Mouse (Mus musculus) brain, embryonic 18.5 days (tissue): ENCODE measurements at regions not wholly inside any gene's neighbourhood (a gene's known extent, or its start where the extent isn't known, plus 50 kb on each side); places are given as distances from the start of the nearest gene placed in this dataset.

Experiments
- DNase-seq: peaks from one replicate; pipeline ENCODE4 v3.0.0-alpha.2; 2012; ENCODE audit warnings: low read depth, low spot score

DNA sequence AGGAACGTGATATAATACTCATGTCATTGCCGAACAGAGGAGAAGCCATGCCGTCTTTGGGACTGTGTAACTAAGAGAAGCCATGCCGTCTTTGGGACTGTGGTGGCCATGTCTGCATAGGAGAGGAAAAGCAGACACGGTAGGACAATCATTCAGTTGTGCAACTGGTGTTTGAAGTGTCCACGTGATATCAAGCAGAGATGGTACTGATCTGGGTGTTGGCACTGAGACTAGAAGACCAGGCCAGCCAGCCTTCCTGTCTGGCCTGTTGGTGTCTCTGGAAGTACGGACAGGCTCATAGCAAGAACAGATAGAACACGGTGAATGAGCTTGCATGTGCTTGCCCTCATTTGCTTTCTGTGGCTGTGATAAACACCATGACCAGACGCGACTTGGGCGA lies 175.7 kb downstream of the Slc38a4 start:
- DNase-seq, result no peak

DNA sequence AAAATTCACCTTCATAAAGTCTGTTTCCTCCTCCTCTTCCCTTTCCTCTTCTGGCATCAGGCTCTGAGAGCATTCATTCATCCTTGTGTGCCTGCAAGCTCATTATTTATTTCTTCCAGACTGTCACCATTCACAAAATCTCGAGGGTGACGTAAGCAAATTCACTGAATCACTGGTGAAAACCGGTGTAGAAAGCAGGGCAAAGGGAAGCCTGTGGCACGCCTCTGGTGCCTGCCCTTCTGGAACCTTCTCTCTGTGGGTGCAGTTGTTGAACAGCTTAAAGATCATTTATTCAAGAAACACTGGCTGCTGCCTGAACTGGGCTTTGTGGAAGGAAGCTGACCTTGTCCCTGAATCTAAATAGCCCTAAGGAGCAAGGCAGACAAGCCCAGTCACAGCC lies 177.0 kb downstream of the Slc38a4 start:
- no peak for DNase-seq

DNA sequence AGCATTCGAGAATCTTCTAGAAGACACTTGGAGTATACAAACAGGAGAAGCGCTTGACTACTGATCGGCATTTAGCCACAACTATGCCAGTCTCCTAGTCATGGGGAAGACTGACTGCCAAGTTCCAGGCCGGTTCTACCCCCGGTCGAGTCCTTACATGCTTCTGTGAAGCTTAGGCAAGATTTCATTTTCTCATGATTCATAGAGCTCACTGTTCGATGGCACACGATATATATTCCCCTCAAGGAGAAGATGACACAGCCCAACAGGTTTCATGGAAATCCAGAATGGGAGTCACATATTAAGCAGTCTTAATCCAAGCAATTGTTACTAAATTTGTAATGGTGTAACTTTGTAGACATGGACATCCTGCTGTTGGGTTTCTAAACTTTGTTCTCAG lies 177.8 kb downstream of the Slc38a4 start:
- DNase-seq, result no peak

DNA sequence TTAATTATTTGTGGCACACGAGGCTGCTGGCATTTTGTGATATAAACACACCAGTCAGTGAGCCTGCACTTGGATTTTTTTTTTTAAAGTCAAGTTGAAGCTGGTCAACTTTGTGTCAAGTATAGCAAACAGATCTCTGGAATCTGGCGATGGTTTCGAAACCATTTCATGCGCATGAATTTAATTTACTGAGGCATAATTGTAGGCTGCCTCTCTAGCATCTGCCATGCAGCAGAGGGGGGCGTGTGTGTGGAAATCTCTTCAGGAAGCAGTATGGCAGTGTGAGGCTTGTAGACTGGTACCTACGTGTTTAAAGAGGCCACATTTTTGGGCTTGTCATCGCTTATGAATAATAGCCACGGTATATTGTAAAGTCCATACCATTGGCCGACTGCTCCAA lies 177.7 kb upstream of the Slc38a2 start:
- no peak for DNase-seq

DNA sequence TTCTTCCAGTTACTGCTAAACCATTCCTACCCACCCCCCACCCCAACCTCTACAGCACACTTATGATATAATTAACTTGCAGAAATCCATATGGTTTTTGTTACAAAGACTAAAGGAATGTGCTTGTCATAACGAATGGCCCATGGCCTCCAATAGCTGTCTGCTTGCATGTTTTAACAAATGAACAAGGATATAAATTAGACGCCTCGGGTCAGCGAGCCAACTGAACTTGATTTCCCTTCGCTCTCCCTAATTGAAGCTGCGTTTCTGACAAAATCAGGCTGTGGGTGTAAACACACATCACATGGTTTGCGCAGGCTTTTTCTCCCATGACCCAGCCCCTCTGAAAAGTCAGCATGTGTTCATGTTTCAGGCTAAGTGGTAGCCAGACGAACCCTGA lies 174.6 kb upstream of the Slc38a2 start:
- no peak for DNase-seq

DNA sequence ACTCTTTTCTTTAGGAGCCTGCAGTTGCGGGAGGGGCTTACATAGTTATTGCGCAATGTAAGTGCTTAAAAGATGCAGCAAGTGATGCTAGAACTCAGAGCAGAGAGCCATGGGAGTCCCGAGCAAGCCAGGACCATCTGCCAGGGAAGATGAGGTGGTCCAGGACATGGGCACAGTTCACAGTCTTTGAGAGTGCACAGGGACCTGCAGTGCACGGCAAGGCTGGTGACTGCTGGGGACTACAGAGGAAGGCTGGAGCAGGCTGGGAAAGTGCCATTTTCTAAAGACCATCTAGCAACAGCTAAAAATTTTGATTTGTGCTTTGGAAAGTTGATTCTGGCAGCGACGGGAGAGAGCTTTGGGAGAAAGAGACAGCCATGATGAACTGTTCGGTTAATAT lies 174.0 kb upstream of the Slc38a2 start:
- DNase-seq, result no peak

DNA sequence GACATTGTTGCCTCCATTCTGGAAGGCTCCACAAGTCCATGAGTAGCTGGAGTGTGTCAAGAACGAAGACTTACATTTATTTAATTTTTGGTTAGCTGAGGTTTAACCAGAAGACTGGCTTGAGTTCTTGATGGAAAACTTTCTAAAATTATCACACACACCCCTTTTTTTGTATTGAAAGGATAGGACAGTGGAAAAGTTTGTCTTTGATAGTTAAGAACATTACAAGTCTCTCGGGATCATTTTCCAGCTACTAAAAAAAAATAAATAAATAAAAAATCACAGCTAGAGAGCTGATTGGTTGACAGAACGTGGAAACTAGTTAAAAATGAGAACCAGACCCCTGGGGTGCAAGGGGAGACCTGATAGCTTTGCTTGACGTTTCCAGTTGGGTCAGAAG lies 173.6 kb upstream of the Slc38a2 start:
- DNase-seq, result no peak

DNA sequence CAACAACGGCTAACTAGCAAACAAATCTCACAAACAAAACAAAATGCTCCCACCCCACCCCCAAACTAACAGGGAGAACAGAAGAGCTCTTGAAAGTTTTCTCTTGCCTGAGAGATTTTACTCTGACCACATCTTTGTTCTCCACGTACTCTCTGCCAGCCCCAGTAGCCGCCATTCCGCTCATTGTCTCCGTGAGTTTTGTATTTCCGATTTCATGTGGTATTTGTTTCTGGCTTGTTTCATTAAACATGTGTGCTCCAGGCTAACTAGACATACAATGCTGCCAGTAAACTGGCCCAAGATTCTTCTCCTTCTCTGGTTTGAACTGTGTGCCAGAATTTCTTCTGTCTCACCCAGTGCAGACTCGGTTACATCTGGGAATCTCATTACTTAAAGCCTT lies 168.2 kb upstream of the Slc38a2 start:
- no peak for DNase-seq

DNA sequence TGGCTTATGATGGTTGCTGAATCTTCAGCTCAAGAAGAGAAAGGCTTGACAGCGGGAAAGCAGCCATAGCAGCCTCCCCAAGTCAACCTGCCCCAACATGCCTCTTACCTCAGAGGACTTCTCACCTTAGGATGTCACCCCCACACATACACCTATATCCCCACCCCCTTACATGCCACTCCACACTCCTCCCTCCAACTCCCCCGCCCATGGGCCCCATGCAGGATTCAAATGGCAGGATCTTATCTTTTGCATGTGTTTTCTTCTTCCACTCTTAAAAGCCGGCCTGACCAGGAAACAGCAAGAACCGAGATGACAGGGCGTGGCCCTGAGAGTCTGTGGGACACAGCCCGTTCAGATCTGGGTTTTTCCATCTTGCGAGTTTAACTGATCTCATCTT lies 166.4 kb upstream of the Slc38a2 start:
- no peak for DNase-seq

DNA sequence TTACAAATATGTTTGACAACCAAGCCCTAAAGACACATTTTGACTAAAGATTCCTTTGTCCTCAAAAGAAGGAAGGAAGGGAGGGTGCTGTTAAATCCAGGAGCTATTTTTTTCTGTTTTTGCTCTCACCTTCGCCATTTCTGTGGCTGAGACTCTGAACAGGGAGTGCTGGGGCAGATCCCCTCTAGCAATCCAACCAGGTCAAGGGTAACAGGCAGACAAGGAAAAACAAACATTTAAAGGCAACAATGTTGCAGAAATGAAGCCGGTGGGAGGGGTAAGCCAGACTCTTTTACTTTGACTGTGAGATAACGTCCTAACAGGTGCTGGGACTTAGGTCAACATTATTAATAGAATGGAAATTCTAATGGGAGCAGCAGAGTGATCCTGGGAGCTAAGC lies 158.2 kb upstream of the Slc38a2 start:
- DNase-seq, result no peak

DNA sequence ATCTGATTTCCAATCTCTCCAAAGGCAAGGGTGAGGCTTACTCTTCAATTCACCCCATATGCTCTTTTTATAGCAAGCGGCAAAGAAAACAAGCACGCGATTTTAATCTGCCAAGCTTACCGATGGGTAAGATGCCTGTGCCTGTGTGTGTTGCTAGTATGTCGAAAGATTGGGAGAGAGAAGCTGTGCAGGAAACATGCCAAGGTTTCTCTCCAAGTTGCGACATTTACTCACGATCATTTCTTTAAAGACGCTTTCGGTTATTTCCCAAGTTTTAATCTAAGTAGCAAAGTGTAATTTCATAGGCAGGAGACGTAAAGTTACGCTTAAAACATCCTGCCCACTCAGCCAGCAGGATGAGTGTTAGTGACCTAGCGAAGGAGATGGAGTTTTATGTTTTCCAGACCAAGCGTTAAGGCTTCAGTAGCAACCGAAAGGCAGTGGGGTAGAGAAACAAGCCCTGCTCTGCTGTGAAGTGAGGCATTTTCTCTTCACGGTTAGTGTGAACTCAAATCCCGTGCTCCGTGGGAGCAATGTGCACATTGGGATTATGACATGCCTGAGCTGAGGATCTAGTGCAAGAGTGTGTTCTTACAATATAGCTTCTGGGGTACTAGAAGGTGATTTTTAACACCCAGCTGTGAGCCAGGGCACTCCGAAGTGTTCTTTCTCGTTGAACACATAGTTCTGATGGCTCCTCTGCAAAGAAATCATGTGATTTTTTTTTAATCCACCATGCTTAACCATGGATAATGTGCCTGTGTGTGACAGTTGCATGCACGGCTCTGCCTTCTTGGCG lies 152.6 kb upstream of the Slc38a2 start:
- DNase-seq, result no peak

DNA sequence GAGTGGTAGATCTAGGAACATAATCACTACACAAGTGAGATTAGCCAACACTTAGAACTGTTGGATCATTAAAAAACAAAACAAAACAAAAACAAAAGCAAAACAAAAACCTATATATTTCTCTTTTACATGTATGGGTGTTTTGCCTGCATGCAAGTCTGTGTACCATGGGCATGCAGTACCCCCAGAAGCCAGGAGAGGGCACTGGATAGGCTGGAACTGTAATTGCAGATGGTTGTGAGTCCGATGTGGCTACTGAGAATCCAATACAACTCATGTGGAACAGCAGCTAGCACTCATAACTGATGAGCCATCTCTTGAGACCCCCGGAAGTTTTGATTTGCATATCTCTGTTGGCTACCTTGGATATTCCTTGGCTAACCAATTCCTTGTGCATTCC lies 148.6 kb upstream of the Slc38a2 start:
- no peak for DNase-seq

DNA sequence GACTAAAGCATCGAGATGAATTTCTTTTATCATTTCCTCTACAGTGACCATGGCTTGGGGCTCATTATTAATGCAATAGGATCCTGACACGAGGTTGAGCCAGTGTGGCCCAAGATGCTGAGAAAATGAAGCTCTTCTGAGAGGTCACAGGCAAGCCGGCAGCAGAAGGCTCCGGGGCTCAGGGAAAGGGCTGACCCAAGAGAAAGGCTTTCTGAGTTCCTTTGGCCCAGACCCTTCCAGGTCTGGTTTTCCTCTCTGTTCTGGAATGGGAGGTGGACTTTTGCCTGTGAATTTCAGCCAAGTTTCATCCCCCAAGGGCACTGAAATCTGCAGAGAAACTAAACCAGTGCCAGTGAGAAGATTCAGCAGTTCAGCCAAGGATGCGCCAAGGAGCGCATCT lies 145.7 kb upstream of the Slc38a2 start:
- no peak for DNase-seq

DNA sequence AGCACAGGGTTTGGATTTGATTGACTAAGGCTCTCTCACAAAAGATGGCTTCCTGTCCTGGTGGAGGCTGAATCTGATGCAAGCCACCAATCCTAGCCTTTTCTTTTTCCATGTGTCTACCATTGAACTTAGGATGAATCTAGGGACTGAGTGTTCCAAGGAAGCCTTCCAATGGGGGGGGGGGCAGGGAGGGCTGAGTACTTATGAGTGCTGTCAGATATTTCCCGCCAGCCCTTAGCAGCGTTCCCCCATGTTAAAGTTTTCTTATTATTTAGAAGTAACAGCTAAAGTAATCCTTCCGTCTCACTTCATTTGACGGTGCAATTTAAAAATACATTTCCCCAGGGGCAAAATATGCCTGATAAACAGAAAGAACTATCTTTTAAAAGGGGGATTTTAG lies 144.8 kb upstream of the Slc38a2 start:
- DNase-seq, result no peak

DNA sequence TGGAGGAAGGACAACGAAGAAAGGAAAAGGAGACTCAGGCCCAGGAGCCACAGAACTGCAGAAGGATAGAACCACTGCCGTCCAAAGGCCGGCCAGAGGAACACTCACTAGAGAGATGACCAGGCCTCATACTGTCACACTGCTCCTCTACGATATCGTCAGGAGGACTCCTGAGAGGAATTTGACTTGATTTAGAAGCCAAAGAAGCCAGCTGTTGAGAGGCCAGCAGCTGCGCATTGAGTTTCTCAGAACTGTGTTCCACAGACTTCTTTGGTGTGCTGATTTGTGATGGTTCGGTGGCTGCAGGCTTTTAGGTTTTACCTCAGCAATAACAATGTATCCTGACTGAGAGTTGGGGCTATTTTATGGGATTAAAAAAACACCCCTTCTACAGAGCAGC lies 144.1 kb upstream of the Slc38a2 start:
- DNase-seq, result no peak

DNA sequence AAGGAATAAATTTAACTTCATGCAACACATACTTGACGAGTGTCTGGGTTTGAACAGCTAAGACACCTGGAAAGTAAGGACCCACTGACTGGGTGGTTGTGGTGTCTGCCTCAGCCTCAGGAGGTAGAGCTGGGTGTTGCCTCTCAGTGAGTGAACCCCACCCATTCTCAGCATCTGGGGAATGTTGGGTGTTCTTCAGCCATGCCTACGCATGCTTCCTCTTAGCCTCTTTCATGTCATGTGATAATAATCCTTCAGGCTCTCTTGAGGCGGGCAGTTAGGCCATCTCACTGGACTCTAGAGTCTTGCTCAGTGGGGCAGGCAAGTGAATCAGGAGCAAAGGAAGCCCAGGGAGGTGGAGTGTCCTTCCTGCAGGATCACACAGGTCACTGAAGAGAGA lies 143.4 kb upstream of the Slc38a2 start:
- DNase-seq, result no peak

DNA sequence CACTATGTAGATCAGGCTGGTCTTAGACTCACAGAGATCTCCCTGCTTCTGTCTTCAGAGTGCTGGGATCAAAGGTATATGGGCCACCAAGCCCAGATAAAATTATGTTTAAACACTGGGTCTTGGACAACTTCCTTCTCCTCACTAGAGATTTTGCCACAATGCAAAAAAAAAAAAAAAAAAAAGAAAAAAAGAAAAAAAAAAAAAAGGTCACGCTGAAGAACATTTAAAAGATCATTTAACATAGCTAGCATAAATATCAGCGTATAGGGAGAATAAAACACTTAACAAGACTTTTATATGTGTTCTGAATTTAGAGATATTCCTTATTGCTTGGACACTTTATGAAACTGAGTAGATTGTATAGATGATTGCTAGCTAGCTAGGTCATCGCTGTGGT lies 137.1 kb upstream of the Slc38a2 start:
- DNase-seq, result no peak

DNA sequence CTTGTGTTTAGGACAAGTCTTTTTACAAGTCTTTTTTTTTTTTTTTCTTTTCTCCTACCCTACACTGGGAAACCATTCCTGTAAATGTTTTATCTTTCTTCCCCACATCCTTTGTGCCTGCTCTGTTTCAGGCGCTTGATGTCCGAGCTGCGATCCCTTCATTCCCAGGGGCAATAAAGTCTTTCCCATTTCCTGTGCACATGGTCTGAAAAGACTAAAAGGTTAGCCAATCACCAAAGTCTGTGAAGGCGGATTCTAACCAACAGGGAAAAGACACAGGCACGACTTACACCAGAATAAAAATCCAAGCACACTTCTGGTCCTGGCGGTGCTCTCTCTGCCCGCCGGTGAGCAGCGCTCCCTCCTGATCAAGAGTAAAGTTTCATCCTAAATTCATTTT lies 135.3 kb upstream of the Slc38a2 start:
- no peak for DNase-seq

DNA sequence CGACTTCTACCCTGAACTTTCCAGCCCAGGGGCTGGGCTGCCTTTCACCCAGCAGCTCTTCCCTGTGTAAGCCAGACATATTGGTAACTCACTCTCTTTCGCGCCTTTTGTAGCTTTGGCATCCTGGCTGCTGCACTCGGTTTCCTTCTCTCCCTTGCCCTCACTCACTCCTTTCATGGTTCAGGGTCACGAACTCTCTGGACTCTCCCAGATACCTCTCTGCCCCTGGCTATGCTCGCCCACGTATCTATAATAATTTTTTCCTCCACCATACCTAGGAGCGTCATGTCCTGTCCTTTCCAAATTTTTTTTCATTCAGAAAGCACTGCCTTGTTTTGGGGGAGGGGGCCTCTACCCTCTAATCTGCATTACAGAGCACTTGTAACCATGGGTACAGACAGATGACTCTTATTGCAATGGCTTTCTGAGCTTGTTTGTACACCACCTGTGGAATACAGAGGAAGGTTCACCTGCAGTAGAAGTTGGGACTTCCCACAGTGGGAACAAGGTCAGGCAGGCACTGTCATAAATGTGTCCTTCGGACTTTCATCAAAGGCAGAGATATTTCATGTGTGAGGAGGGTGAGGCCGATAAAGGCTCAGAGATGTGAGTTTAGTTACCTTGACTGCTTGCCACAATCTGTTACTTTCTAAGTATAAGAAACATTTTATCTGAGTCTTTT lies 134.8 kb upstream of the Slc38a2 start:
- no peak for DNase-seq

DNA sequence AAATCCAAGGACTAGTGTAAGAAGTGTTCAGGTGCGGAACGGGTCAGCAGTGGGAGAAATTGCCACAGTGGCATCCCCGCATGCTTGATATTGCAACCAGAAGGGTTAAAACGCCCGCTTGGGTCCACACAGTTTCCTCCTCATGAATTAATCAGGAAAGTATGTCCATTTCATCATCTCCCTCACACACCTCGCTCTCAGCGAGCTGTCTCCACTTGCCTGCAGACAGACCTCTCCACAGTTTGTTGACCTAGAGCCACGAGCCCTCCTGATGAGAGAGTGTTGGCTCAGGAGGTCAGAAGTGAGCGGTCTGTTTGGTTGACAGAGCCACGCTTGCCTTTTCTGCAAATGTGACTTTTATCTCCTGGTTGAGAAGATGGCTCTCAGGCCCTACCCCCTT lies 132.9 kb upstream of the Slc38a2 start:
- DNase-seq, result no peak

DNA sequence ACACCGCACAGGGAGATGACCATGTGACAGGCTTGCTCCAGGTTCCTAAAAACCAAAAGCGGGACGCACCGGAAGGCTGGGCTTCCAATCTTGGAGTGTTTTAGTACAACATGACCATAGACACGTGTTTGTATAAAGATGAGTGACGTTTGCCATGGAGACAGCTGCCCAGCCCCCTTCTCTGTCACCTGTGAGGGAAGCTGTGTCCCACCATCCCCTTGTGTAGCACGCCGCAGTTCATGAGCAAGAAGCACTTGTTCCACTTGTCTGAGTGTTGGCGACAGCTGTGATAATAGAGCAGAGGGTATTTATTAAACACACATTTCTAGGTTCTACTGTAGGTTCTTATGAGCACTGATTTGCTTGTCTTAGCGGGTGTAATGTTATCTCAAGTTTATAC lies 131.7 kb upstream of the Slc38a2 start:
- DNase-seq, result no peak

DNA sequence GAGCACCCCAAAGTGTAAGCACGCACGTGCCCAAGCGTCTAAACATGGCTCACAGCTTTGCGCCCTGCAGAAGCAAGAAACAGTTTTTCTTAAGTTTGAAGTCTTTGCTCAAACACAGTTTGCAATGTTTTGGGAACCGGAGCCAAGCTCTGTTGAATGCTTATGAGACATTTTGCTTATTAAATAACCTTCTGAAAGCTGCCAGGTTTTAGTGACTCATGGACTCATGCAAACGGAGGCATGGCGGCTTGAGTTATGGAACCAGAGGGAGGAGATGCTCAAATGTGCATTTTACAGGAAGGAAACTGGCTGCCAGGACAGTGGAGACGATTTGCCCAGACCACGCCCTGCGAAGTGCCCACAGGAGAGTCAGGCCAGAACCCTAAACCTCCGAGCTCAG lies 131.0 kb upstream of the Slc38a2 start:
- no peak for DNase-seq

DNA sequence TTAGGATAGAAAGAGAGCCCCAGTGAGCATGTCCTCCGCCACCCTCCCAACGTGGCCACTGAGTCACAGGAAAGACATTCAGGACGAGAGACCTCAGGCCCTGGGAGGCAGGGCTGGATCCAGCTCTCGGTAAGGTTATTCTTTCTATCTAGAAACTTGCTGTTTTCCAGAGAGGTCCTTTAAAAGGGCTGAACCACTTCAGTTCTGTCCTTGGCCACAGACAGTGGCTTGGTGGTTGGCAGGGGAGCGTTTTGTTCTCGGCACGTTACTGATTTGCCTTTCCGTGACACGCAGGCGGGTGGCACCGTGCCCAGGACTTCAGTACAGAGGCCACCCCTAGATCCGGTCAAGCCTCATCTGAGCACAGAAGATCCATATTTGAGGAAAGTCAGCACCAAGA lies 130.4 kb upstream of the Slc38a2 start:
- DNase-seq, result no peak

DNA sequence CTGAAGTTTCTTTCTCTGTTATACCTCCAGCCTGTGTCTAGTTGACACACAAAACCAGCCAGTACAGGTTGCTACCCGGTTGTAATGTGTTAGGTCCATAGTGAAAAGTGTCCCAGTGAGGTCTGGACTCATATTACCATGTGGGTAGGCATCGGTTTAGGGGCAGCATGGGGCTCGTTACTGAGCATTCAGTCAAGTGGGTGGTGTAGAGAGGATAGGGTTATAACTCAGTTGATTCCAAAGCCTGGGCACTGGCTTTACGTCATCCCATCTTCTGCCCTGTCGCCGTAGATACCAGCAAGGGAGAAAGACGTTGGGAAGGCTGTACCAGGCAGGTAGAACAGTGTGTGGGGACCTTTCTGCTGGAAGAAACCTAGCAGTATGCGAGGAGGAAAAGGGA lies 129.2 kb upstream of the Slc38a2 start:
- no peak for DNase-seq
